Mouse (Mus musculus) urinary bladder, adult 2 months (tissue): ENCODE measurements around the gene Nav2. TPM values are rescaled to one million over a fixed set of nuclear protein-coding genes. Genes with fewer than 3 reads are reported as not detected.

Experiments
- polyA plus RNA-seq: library from polyadenylated mRNA; depleted of rRNA; stranded (reverse); fragments of >200 nt; gene quantifications from 2 replicates; pipeline ENCODE4 v1.2.3, GENCODE M21; 2012; rRNA removed

The Nav2 gene
- polyA plus RNA-seq, 1 experiment, result 4.6 TPM

Other genes starting within 250 kb of the Nav2 start
- gene Zdhhc13, start 119.7 kb upstream of the Nav2 start, polyA plus RNA-seq, result 36.3 and 49.5 TPM in 2 replicates
- gene Csrp3, start 60.7 kb upstream of the Nav2 start, polyA plus RNA-seq, result not detected in 2 replicates
- 0.48 and 0.60 TPM in 2 replicates for gene E2f8, start 27.1 kb upstream of the Nav2 start, polyA plus RNA-seq